Mouse (Mus musculus): ENCODE results near the gene Zbtb25. TPM values are rescaled to one million over a fixed set of nuclear protein-coding genes. Genes with fewer than 3 reads are reported as not detected.

Zbtb25 gene
- 14.7 and 15.7 TPM in 2 replicates for polyA plus RNA-seq (2015; fragmentation: Nextera tagmentation; extraction: Ambion mirVana)

DNA sequence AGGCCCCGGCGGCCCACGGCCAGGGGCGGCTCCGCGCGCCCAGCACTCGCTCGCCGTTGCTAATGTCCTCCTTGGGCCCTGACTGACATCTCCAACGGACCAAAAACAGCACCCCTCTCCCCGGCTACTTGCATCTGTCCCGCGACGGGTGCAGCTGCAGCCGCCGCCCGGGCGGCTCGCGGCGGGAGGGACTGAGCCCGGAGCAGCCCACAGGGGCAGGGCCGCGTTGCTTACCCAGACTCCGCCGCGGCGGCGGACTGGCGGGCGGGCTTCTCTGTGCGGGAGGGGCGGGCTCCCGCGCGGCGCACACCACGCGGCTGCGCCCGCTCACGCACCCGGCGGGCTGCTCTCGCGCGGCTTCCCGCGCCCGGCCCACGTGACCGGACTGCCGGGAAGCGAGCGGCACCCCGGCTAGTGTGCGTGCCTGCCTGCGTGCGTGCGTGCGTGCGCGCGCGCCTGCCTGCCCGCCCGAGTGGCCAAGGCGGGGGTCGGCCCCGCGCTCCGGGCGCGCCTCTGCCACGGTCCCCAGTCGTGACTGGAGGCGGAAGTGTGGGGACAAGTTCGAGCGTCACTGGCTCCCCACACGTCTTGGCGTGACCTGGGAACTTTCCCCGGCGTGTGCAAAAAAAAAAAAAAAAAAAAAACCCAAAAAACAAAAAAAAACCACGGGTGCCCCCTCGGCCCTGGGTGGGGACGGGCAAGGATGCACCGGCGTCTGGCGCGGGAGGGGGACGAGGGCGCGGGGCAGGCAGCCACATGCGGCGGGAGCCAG is at the start of gene Zbtb25:
Gene Zbtb25 (minus strand): TSS at position 397 of the 772 bp plus-strand sequence.
- Histone ChIP-seq H3K4me2 (ENCODE audit: low read length) (peak within 1 kb of the TSS; percentile 72), H3K27ac (ENCODE audit: low read length) (peak within 1 kb of the TSS; percentile 95), H3K4me3 (ENCODE audit: low read depth, low read length) (peak within 1 kb of the TSS; percentile 88), H3K27me3 (ENCODE audit: control insufficient read depth, insufficient read depth, low read depth, low read length) (no peaks in the 10 kb centered on the region), H3K36me3 (ENCODE audit: control insufficient read depth, insufficient read depth, low read length) (no peaks in the 10 kb centered on the region), H3K9ac (ENCODE audit: low read depth, low read length) (peak within 1 kb of the TSS; percentile 96), H3K4me1 (ENCODE audit: control insufficient read depth, insufficient read depth, low read length) (peaks cover 30% of the 10 kb centered on the region), H3K9me3 (replicated peaks; ENCODE audit: control insufficient read depth, low read length, poor library complexity, severe bottlenecking) (no peaks in the 10 kb centered on the region)
- WGBS: 0% methylated on average over 71 of the region's 96 CpGs
- peak; percentile 93 for ATAC-seq

DNA sequence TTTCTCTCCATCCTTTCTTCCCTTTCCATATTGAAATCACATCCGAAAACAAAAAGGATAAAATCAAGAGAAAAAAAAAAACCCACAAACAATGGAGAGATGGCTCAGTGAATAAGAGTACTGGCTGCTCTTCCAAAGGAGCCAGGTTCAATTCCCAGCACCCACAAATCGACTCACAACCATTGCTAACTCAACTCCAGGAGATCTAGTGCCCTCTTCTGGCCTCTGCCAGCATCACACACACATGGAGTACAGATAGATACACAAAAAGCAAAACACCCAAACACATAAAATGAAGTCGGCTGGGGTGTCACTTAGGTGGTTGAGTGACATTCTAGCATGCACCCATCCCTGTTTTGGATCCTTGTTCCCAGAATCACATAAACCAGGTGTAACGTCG is 48.9 kb upstream of the Zbtb25 start:
- H3K4me3 ChIP-seq (ENCODE audit: low read depth, low read length): no peak overlapping the region
- H3K4me2 ChIP-seq (ENCODE audit: low read length): no peak overlapping the region
- no peak overlapping the region for H3K27ac ChIP-seq (ENCODE audit: low read length)
- no peak for ATAC-seq
- no peaks in the 10 kb centered on the region for H3K4me1 ChIP-seq (ENCODE audit: control insufficient read depth, insufficient read depth, low read length)
- no peak overlapping the region for H3K9ac ChIP-seq (ENCODE audit: low read depth, low read length)
- no peaks in the 10 kb centered on the region for H3K9me3 ChIP-seq (replicated peaks; ENCODE audit: control insufficient read depth, low read length, poor library complexity, severe bottlenecking)
- no peaks in the 10 kb centered on the region for H3K36me3 ChIP-seq (ENCODE audit: control insufficient read depth, insufficient read depth, low read length)
- peaks cover 12% of the 10 kb centered on the region for H3K27me3 ChIP-seq (ENCODE audit: control insufficient read depth, insufficient read depth, low read depth, low read length)
- 90% methylated on average over 5 of the region's 5 CpGs for WGBS

DNA sequence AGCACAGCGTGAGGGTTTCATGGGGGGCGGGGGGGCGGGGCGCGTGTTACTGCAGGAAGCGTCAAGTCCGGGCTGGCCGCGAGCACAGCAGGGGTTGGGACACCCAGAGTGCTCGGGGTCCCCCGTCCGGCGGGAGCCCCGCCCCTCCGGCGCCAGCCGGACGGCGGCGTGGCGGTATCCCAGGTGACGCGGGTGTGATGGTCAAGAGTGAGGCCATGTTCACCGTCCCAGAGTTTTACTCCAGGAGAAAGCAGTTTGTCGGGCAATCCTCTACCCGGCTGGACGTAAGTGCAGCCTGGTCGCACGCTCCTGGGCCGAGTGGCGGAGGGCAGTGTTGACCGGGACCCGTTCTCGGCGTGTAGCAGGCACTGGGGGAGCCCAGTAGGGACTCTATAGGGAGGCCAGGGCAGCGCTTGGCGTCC is 48.0 kb upstream of the Zbtb25 start, which contains the start of gene Ppp1r36:
Gene Ppp1r36 (plus strand): TSS at position 106 of the 422 bp plus-strand sequence.
- Histone ChIP-seq H3K4me3 (ENCODE audit: low read depth, low read length) (peak within 1 kb of the TSS; percentile 34), H3K4me2 (ENCODE audit: low read length) (peak within 1 kb of the TSS; percentile 66), H3K9ac (ENCODE audit: low read depth, low read length) (peak within 1 kb of the TSS; percentile 32; the same call in 1 of the 2 replicates), H3K27me3 (ENCODE audit: control insufficient read depth, insufficient read depth, low read depth, low read length) (peaks cover 12% of the 10 kb centered on the region), H3K9me3 (replicated peaks; ENCODE audit: control insufficient read depth, low read length, poor library complexity, severe bottlenecking) (no peaks in the 10 kb centered on the region), H3K36me3 (ENCODE audit: control insufficient read depth, insufficient read depth, low read length) (no peaks in the 10 kb centered on the region), H3K27ac (ENCODE audit: low read length) (no peak within 1 kb of the TSS), H3K4me1 (ENCODE audit: control insufficient read depth, insufficient read depth, low read length) (no peaks in the 10 kb centered on the region)
- 1% methylated on average over 37 of the region's 37 CpGs for WGBS
- no peak for ATAC-seq

DNA sequence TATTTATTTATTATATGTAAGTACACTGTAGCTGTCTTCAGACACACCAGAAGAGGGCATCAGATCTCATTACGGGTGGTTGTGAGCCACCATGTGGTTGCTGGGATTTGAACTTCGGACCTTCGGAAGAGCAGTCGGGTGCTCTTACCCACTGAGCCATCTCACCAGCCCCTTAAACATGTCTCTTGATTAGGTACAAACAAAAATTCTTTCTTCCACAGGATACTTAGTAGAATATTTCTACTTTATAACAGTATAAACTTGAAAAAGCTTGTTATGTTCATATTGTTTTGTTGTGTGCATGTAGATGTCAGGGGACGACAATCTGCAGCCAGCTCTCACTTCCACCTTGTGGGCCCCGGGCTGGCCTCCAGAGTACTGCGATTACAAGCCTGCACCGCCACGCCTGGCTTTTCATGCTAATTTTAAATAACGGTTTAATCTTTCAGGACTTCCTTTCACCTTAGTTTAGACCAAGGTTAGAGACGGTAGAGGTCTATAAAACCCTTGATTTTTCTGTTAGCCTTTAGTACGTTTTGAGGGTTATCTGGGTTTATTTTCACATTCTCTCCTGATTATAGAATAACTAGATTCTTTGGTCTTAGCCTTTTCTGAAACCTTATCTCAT is 46.1 kb upstream of the Zbtb25 start:
- Histone ChIP-seq H3K4me3 (ENCODE audit: low read depth, low read length) (no peak overlapping the region), H3K4me2 (ENCODE audit: low read length) (no peak overlapping the region), H3K9me3 (replicated peaks; ENCODE audit: control insufficient read depth, low read length, poor library complexity, severe bottlenecking) (no peaks in the 10 kb centered on the region), H3K36me3 (ENCODE audit: control insufficient read depth, insufficient read depth, low read length) (no peaks in the 10 kb centered on the region), H3K9ac (ENCODE audit: low read depth, low read length) (no peak overlapping the region), H3K27me3 (ENCODE audit: control insufficient read depth, insufficient read depth, low read depth, low read length) (peaks cover 12% of the 10 kb centered on the region), H3K4me1 (ENCODE audit: control insufficient read depth, insufficient read depth, low read length) (no peaks in the 10 kb centered on the region), H3K27ac (ENCODE audit: low read length) (no peak overlapping the region)
- 85% methylated on average over 11 of the region's 12 CpGs for WGBS
- no peak for ATAC-seq

DNA sequence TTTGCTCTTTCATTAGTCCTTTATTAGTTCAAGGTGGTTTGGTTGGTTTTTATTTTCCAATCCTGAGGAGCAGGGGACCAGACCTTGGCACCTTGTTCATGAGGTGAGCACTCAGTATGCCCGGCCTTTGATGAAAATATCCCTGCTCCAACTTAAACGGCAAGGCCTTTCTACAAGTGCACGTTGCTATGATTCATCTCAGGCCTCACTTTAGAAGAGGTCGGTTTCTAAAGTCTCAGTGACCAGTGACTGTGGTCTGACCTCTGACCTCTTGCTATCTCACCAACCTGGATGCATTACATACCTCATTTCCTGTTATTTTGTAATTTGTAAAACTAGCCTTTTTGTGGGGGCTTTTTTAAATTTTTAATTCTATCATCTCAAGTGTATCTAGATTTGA is 39.8 kb upstream of the Zbtb25 start:
- ATAC-seq: no peak
- no peaks in the 10 kb centered on the region for H3K36me3 ChIP-seq (ENCODE audit: control insufficient read depth, insufficient read depth, low read length)
- no peak overlapping the region for H3K4me2 ChIP-seq (ENCODE audit: low read length)
- H3K27me3 ChIP-seq (ENCODE audit: control insufficient read depth, insufficient read depth, low read depth, low read length): peaks cover 24% of the 10 kb centered on the region
- no peaks in the 10 kb centered on the region; the same call in 1 of the 2 replicates for H3K4me1 ChIP-seq (ENCODE audit: control insufficient read depth, insufficient read depth, low read length)
- no peak overlapping the region for H3K4me3 ChIP-seq (ENCODE audit: low read depth, low read length)
- no peak overlapping the region for H3K27ac ChIP-seq (ENCODE audit: low read length)
- WGBS: 75% methylated on average over 4 of the region's 4 CpGs
- H3K9ac ChIP-seq (ENCODE audit: low read depth, low read length): no peak overlapping the region
- no peaks in the 10 kb centered on the region for H3K9me3 ChIP-seq (replicated peaks; ENCODE audit: control insufficient read depth, low read length, poor library complexity, severe bottlenecking)

DNA sequence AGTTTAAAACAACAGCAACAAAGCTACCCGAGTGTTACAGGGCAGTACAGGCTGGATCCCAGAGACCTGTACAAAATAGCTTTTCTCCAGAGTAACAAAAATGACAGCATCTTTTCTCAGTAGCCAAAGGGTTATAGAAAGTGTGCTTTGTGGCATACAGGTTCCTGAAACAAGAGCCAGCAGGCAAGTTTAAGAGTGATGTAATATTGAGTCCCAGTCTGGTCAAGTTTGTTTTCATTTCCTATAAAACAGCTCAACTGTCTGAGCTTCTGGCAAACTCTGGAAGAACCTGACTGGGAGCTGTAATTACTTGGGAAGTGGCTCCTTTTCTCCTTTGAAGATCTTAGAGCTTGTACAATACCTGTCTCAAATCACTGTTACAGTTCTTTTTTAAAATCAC is 37.8 kb upstream of the Zbtb25 start:
- no peak overlapping the region for H3K9ac ChIP-seq (ENCODE audit: low read depth, low read length)
- no peaks in the 10 kb centered on the region for H3K36me3 ChIP-seq (ENCODE audit: control insufficient read depth, insufficient read depth, low read length)
- no peaks in the 10 kb centered on the region for H3K9me3 ChIP-seq (replicated peaks; ENCODE audit: control insufficient read depth, low read length, poor library complexity, severe bottlenecking)
- peaks cover 25% of the 10 kb centered on the region for H3K27me3 ChIP-seq (ENCODE audit: control insufficient read depth, insufficient read depth, low read depth, low read length)
- no peak overlapping the region for H3K27ac ChIP-seq (ENCODE audit: low read length)
- H3K4me1 ChIP-seq (ENCODE audit: control insufficient read depth, insufficient read depth, low read length): peaks cover 4% of the 10 kb centered on the region; the same call in 1 of the 2 replicates
- WGBS: 44% methylated on average over 1 of the region's 1 CpGs
- H3K4me3 ChIP-seq (ENCODE audit: low read depth, low read length): no peak overlapping the region
- no peak overlapping the region for H3K4me2 ChIP-seq (ENCODE audit: low read length)
- ATAC-seq: no peak

DNA sequence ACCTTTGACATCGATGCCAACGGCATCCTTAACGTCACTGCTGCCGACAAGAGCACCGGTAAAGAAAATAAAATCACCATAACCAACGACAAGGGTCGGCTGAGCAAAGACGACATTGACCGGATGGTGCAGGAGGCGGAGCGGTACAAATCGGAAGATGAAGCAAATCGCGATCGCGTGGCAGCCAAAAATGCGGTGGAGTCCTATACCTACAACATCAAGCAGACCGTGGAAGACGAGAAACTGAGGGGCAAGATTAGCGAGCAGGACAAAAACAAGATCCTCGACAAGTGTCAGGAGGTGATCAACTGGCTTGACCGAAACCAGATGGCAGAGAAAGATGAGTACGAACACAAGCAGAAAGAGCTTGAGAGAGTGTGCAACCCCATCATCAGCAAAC is 36.6 kb upstream of the Zbtb25 start:
- H3K27me3 ChIP-seq (ENCODE audit: control insufficient read depth, insufficient read depth, low read depth, low read length): peaks cover 27% of the 10 kb centered on the region
- H3K36me3 ChIP-seq (ENCODE audit: control insufficient read depth, insufficient read depth, low read length): no peaks in the 10 kb centered on the region
- WGBS: 1% methylated on average over 23 of the region's 23 CpGs
- H3K4me3 ChIP-seq (ENCODE audit: low read depth, low read length): peak overlapping the region; percentile 10; the same call in 1 of the 2 replicates
- peak overlapping the region; percentile 74; the same call in 1 of the 2 replicates for H3K4me2 ChIP-seq (ENCODE audit: low read length)
- H3K9me3 ChIP-seq (replicated peaks; ENCODE audit: control insufficient read depth, low read length, poor library complexity, severe bottlenecking): no peaks in the 10 kb centered on the region
- peaks cover 4% of the 10 kb centered on the region; the same call in 1 of the 2 replicates for H3K4me1 ChIP-seq (ENCODE audit: control insufficient read depth, insufficient read depth, low read length)
- H3K27ac ChIP-seq (ENCODE audit: low read length): no peak overlapping the region
- H3K9ac ChIP-seq (ENCODE audit: low read depth, low read length): no peak overlapping the region
- ATAC-seq: no peak

DNA sequence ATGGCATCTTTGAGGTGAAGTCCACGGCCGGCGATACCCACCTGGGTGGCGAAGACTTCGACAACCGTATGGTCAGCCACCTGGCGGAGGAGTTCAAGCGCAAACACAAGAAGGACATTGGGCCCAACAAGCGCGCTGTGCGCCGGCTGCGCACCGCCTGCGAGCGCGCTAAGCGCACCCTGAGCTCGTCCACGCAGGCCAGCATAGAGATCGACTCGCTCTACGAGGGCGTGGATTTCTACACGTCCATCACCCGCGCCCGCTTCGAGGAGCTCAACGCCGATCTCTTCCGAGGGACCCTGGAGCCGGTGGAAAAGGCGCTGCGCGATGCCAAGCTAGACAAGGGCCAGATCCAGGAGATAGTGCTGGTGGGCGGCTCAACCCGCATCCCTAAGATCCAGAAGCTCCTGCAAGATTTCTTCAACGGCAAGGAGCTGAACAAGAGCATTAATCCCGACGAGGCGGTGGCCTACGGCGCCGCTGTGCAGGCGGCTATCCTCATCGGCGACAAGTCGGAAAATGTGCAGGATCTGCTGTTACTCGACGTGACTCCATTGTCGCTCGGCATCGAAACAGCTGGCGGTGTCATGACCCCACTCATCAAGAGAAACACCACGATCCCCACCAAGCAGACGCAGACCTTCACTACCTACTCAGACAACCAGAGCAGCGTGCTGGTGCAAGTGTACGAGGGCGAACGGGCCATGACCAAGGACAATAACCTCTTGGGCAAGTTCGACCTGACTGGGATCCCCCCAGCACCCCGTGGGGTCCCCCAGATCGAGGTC is 36.0 kb upstream of the Zbtb25 start:
- peak overlapping the region; percentile 74 for H3K4me2 ChIP-seq (ENCODE audit: low read length)
- peaks cover 4% of the 10 kb centered on the region; the same call in 1 of the 2 replicates for H3K4me1 ChIP-seq (ENCODE audit: control insufficient read depth, insufficient read depth, low read length)
- no peaks in the 10 kb centered on the region for H3K9me3 ChIP-seq (replicated peaks; ENCODE audit: control insufficient read depth, low read length, poor library complexity, severe bottlenecking)
- H3K27me3 ChIP-seq (ENCODE audit: control insufficient read depth, insufficient read depth, low read depth, low read length): peaks cover 27% of the 10 kb centered on the region
- H3K27ac ChIP-seq (ENCODE audit: low read length): no peak overlapping the region
- WGBS: 2% methylated on average over 64 of the region's 64 CpGs
- no peak for ATAC-seq
- H3K9ac ChIP-seq (ENCODE audit: low read depth, low read length): no peak overlapping the region
- no peaks in the 10 kb centered on the region for H3K36me3 ChIP-seq (ENCODE audit: control insufficient read depth, insufficient read depth, low read length)
- peak overlapping the region; percentile 50 for H3K4me3 ChIP-seq (ENCODE audit: low read depth, low read length)
